Mouse (Mus musculus) lung, adult 2 months (tissue): ENCODE measurements around the gene Snrpg. TPM values are rescaled to one million over a fixed set of nuclear protein-coding genes. Genes with fewer than 3 reads are reported as not detected.

Experiments
- DNase-seq: peaks from one replicate; pipeline ENCODE4 v3.0.0; 2022
- H3K4me1 ChIP-seq: fragments of 200-500 bp; 2 replicates; pipeline ENCODE4 v1.6.1; 2011; ENCODE audit warnings: low read length; ENCODE audit not compliant: control insufficient read depth, insufficient read depth
- H3K4me3 ChIP-seq: fragments of 200-500 bp; replicated peaks from 2 replicates; pipeline ENCODE3; 2011; ENCODE audit warnings: low read depth, mild to moderate bottlenecking, control low read depth, low read length; ENCODE audit errors: extremely low read depth
- CTCF ChIP-seq: fragments of 200-500 bp; IDR thresholded peaks from 2 replicates; pipeline ENCODE4 v1.5.1; 2011; ENCODE audit warnings: mild to moderate bottlenecking, low read length, control low read depth; ENCODE audit not compliant: insufficient read depth
- POLR2A ChIP-seq: fragments of 200-500 bp; IDR thresholded peaks from 2 replicates; pipeline ENCODE4 v1.6.1; 2011; ENCODE audit warnings: low read depth, mild to moderate bottlenecking, control low read depth, low read length, borderline replicate concordance; ENCODE audit errors: extremely low read depth
- WGBS: fragments of 180-500 bp; shearing (Covaris S2); methylation state at CpG from one replicate; pipeline ENCODE4 v1.1.7; 2018; 5-methylcytosine and 5-hydroxymethylcytosine counted together
- polyA plus RNA-seq: library from polyadenylated mRNA; depleted of rRNA; stranded (reverse); fragments of >200 nt; gene quantifications from 2 replicates; pipeline ENCODE4 v1.2.3, GENCODE M21; 2012

Snrpg gene
- polyA plus RNA-seq, 1 experiment = 36.8 TPM

GRCm38 (mm10) chr6:86395969-86396368 lies 24.9 kb downstream of the Snrpg start:
- DNase-seq = no peak
- 19% methylated on average over 10 of the region's 10 CpGs for WGBS
- Histone ChIP-seq H3K4me1 (0 out of 2 replicates have a peak, but pooled peaks cover 3% of the 10 kb centered on the region), H3K4me3 (peak overlapping the region; percentile 89)
- no peak for TF ChIP-seq POLR2A
- no peak for TF ChIP-seq CTCF

- WGBS = under 1% methylated on average over 51 of the region's 51 CpGs
- peak; percentile 91 for DNase-seq
- Histone ChIP-seq H3K4me3 (peak within 1 kb of the TSS; percentile 89), H3K4me1 (0 out of 2 replicates have a peak, but pooled peaks cover 3% of the 10 kb centered on the region)
- TF ChIP-seq CTCF (no peak), POLR2A (peak; percentile 94)
Observed at GRCm38 (mm10) chr6:86396581-86397256, 25.6 kb downstream of the Snrpg start, which contains the start of gene Pcyox1. Gene Pcyox1, minus strand, starts transcription at chr6:86397154.

GRCm38 (mm10) chr6:86397257-86397980 lies 26.3 kb downstream of the Snrpg start:
- 0 out of 2 replicates have a peak, but pooled peaks cover 3% of the 10 kb centered on the region for H3K4me1 ChIP-seq
- no peak for DNase-seq
- no peak for TF ChIP-seq CTCF
- TF ChIP-seq POLR2A = no peak
- under 1% methylated on average over 14 of the region's 14 CpGs for WGBS
- H3K4me3 ChIP-seq = peak overlapping the region; percentile 89

- no peak overlapping the region for H3K4me3 ChIP-seq
- WGBS = 86% methylated on average over 2 of the region's 2 CpGs
- H3K4me1 ChIP-seq = 0 out of 2 replicates have a peak, but pooled peaks cover 3% of the 10 kb centered on the region
- no peak for TF ChIP-seq CTCF
- no peak for TF ChIP-seq POLR2A
- DNase-seq = no peak
Observed at GRCm38 (mm10) chr6:86398986-86399385, 27.9 kb downstream of the Snrpg start.

- WGBS = 63% methylated on average over 2 of the region's 2 CpGs
- Histone ChIP-seq H3K4me3 (no peak overlapping the region), H3K4me1 (peaks cover 3% of the 10 kb centered on the region; the same call in 1 of the 2 replicates)
- TF ChIP-seq POLR2A (no peak), CTCF (no peak)
- DNase-seq = no peak
Observed at GRCm38 (mm10) chr6:86399995-86400394, 28.9 kb downstream of the Snrpg start.

GRCm38 (mm10) chr6:86400972-86401371 lies 29.9 kb downstream of the Snrpg start:
- DNase-seq = peak; percentile 71
- peak; percentile 66 for TF ChIP-seq CTCF
- TF ChIP-seq POLR2A = no peak
- Histone ChIP-seq H3K4me3 (no peak overlapping the region), H3K4me1 (peaks cover 6% of the 10 kb centered on the region; the same call in 1 of the 2 replicates)
- 1% methylated on average over 9 of the region's 9 CpGs for WGBS

GRCm38 (mm10) chr6:86402681-86403607 lies 31.8 kb downstream of the Snrpg start:
- peak overlapping the region; percentile 26 for H3K4me3 ChIP-seq
- no peak for DNase-seq
- no peak for TF ChIP-seq CTCF
- no peak for TF ChIP-seq POLR2A
- 33% methylated on average over 12 of the region's 12 CpGs for WGBS
- H3K4me1 ChIP-seq = peaks cover 3% of the 10 kb centered on the region; the same call in 1 of the 2 replicates

GRCm38 (mm10) chr6:86403728-86404099 lies 32.6 kb downstream of the Snrpg start:
- no peak for TF ChIP-seq POLR2A
- H3K4me3 ChIP-seq = peak overlapping the region; percentile 42
- under 1% methylated on average over 15 of the region's 15 CpGs for WGBS
- peaks cover 3% of the 10 kb centered on the region; the same call in 1 of the 2 replicates for H3K4me1 ChIP-seq
- DNase-seq = peak; percentile 86
